Mouse (Mus musculus) kidney, adult 2 months (tissue): ENCODE measurements around the gene Arl4a. TPM values are rescaled to one million over a fixed set of nuclear protein-coding genes. Genes with fewer than 3 reads are reported as not detected.

Source experiments
- DNase-seq: peaks from one replicate; pipeline ENCODE4 v3.0.0; 2021
- H3K27ac ChIP-seq: fragments of 200-500 bp; 2 replicates; pipeline ENCODE4 v1.5.1; 2012; ENCODE audit warnings: low read depth, low read length, control low read depth, inconsistent platforms; ENCODE audit not compliant: insufficient read depth
- H3K27me3 ChIP-seq: fragments of 200-500 bp; replicated peaks from 2 replicates; pipeline ENCODE4 v1.6.1; 2012; ENCODE audit warnings: mild to moderate bottlenecking, moderate library complexity, low read length, inconsistent platforms; ENCODE audit not compliant: control insufficient read depth, insufficient read depth
- H3K36me3 ChIP-seq: fragments of 200-500 bp; 2 replicates; pipeline ENCODE4 v1.6.1; 2012; ENCODE audit warnings: mild to moderate bottlenecking, moderate library complexity, low read length, inconsistent platforms; ENCODE audit not compliant: control insufficient read depth, insufficient read depth
- H3K4me1 ChIP-seq: fragments of 200-500 bp; 2 replicates; pipeline ENCODE4 v1.6.1; 2011; ENCODE audit warnings: low read length; ENCODE audit not compliant: control insufficient read depth, insufficient read depth
- H3K4me3 ChIP-seq: fragments of 200-500 bp; 2 replicates; pipeline ENCODE4 v1.5.1; 2011; ENCODE audit warnings: mild to moderate bottlenecking, low read depth, low read length, control low read depth; ENCODE audit not compliant: insufficient read depth
- CTCF ChIP-seq: fragments of 200-500 bp; conservative IDR thresholded peaks from 2 replicates; pipeline ENCODE4 v1.5.1; 2011; ENCODE audit warnings: low read depth, mild to moderate bottlenecking, control low read depth, low read length, moderate library complexity, mixed read lengths; ENCODE audit not compliant: insufficient read depth, insufficient read length
- POLR2A ChIP-seq: fragments of 200-500 bp; IDR thresholded peaks from one replicate; pipeline ENCODE4 v1.6.1; 2011; ENCODE audit warnings: low read depth, low read length, control low read depth
- WGBS: fragments of 180-500 bp; shearing (Covaris S2); methylation state at CpG from one replicate; pipeline ENCODE4 v1.1.7; 2018; 5-methylcytosine and 5-hydroxymethylcytosine counted together
- polyA plus RNA-seq: library from polyadenylated mRNA; depleted of rRNA; stranded (reverse); fragments of >200 nt; gene quantifications from 2 replicates; pipeline ENCODE4 v1.2.3, GENCODE M21; 2012

The Arl4a gene
- polyA plus RNA-seq, 1 experiment, result 12.4 TPM

DNA sequence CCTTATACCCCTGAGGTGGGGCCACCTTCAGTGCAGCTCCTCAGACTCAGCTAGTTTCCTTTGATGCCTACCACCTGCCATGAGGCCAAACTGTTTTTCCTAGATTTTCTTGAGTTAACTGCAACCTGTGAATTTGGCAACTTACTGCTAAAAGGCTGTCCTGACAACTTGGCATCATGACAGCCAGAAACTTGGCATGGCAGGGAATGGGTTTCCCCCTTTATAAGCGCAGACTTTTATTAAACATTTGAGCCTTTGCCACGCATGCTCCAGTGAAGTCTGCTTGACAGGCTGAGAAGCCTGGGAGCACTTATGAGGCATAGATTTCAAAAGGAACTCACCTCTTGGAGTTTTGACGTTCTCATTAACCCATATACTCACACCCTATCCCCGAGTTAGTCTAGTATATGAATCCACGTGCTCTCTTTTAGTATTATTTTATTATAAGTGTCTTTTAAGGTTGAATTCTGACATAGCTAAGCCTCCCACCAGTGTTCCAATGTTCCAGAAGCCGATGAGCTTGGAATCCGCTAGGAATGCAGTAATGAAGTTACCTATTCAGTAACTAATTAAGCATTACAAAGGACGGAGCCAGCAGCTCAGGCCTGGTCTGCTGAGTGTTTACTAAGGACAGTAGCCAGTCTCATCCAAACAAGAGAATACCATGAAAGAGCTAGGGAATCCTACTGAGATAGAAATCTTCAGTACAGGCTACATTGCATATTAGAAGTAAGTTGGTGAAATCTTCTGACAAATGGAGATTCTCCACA lies 6.2 kb upstream of the Arl4a start:
- H3K27ac ChIP-seq, result no peak overlapping the region
- WGBS, result 41% methylated on average over 8 of the region's 8 CpGs
- TF ChIP-seq CTCF (no peak), POLR2A (no peak)
- H3K27me3 ChIP-seq, result no peaks in the 10 kb centered on the region
- no peak overlapping the region for H3K4me3 ChIP-seq
- H3K4me1 ChIP-seq, result peaks cover 6% of the 10 kb centered on the region; the same call in 1 of the 2 replicates
- DNase-seq, result peak; percentile 44
- no peaks in the 10 kb centered on the region for H3K36me3 ChIP-seq

DNA sequence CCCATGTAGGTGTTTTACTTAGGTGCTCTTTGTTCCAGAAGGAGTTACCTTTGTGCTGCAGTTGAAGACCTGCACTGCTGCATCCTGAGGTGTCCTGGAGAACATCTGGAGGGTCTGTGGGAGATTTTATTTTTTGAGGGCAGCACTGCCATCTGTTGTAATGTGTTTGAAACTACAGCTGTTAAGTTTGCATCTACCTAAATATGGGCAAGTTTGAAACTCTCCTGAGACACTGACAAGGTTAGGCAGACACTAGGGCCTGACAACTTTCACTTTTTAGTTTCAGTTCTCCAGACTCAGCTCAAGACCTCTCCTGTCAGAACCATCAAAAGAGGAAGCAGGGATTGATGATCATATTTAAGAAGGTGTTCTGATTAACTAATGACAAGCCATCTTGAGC lies 2.2 kb upstream of the Arl4a start:
- H3K36me3 ChIP-seq, result no peaks in the 10 kb centered on the region
- DNase-seq, result peak; percentile 49
- TF ChIP-seq POLR2A, result no peak
- peak; percentile 36 for TF ChIP-seq CTCF
- H3K27me3 ChIP-seq, result no peaks in the 10 kb centered on the region
- peaks cover 12% of the 10 kb centered on the region for H3K4me1 ChIP-seq
- H3K4me3 ChIP-seq, result no peak overlapping the region
- H3K27ac ChIP-seq, result no peak overlapping the region

DNA sequence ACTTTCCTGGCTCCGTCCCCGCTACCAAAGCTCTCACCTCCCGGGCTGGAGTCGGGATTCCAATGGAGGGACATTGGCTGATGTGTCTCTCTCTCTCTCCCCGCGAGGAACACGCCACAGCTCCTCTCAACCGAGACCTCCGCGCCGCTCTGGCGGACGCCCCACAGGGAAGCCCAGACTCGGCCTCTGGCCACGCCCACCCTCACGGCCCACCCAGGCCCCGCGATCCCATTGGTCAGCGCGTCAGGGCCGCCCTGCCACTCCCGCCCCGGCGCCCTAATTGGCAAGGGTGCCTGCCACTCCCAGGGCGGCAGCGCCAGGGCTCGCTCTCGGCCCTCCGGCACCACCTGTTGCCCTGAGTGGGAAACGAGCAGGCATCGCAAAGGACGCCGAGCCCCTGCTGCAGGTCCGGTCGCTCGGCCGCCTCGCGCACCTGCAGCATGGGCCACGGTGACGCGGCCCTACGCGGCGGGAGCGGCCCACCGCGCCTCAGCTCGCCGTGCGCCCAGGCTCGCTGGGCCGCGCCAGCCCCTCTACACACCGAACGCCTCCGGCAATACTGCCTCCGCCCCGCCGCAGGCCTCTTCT lies 505 bp downstream of the Arl4a start:
- H3K27ac ChIP-seq, result peak overlapping the region; percentile 86
- peak overlapping the region; percentile 92 for H3K4me3 ChIP-seq
- TF ChIP-seq CTCF, result peak; percentile 78
- peak; percentile 97 for TF ChIP-seq POLR2A
- WGBS, result under 1% methylated on average over 60 of the region's 60 CpGs
- peaks cover 7% of the 10 kb centered on the region for H3K4me1 ChIP-seq
- H3K27me3 ChIP-seq, result no peaks in the 10 kb centered on the region
- peak; percentile 99 for DNase-seq
- H3K36me3 ChIP-seq, result no peaks in the 10 kb centered on the region

DNA sequence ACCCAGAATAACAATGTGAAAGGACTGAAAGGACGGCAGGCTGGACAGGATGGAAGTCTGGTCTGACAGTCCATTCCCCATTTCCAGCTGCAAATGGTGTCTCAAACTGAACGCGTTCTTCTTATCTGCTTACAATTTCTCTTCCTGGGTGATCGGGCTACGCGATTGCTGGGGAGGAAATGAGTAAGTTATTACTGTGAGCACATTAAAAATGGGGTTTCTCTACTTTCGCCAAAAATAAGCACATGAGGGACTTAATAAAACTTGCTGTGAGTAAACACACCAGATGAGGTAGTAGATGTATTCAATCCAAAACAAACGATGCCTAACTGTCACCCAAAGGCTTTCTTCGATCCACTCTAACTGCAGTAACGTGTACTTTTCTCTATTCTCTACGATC lies 1.2 kb downstream of the Arl4a start:
- no peaks in the 10 kb centered on the region for H3K27me3 ChIP-seq
- H3K4me1 ChIP-seq, result peaks cover 7% of the 10 kb centered on the region
- TF ChIP-seq CTCF (no peak), POLR2A (no peak)
- peak overlapping the region; percentile 86 for H3K27ac ChIP-seq
- peak; percentile 36 for DNase-seq
- no peaks in the 10 kb centered on the region for H3K36me3 ChIP-seq
- 1% methylated on average over 11 of the region's 11 CpGs for WGBS
- peak overlapping the region; percentile 92 for H3K4me3 ChIP-seq

DNA sequence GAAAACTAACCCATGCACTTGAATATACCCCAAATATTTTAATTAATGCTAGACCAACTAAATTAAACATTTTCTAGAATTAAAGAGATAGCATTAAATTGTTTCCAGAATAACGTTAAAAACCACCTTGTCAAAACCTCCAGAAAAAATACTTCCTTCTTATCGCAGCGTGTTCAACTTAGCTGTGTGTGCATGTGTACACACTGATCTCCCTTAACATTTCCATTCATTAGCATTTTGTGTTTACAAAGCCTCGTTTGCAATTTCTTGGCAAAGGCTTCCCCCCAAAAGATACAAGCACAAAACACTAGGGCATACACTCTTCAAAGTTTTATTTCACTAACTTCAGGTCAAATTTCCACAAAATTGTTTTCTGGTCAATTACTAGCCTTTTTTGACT lies 2.3 kb downstream of the Arl4a start:
- Histone ChIP-seq H3K36me3 (no peaks in the 10 kb centered on the region), H3K27ac (no peak overlapping the region), H3K4me3 (no peak overlapping the region), H3K27me3 (no peaks in the 10 kb centered on the region), H3K4me1 (peaks cover 7% of the 10 kb centered on the region)
- 39% methylated on average over 4 of the region's 4 CpGs for WGBS
- TF ChIP-seq CTCF, result no peak
- no peak for TF ChIP-seq POLR2A
- no peak for DNase-seq

DNA sequence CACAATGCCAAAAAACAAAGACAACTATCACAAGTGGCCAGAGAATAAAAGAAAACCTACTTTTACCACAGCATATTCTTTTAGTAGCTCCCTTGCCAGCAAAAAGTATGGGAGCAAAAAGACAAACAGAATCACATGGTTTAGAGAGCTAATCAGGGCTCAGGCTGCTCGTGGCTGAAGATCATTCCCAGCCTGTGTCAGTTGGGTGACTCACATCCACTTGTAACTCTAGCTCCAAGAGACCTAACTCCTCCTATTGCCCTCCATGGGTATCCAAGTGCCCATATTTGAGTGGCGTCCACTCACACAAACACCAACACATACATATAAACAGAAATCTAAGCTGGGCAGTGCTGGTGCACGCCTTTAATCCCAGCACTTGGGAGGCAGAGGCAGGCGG lies 8.6 kb downstream of the Arl4a start:
- DNase-seq, result no peak
- TF ChIP-seq POLR2A (no peak), CTCF (no peak)
- H3K27me3 ChIP-seq, result no peaks in the 10 kb centered on the region
- H3K4me1 ChIP-seq, result no peaks in the 10 kb centered on the region
- no peak overlapping the region for H3K4me3 ChIP-seq
- H3K27ac ChIP-seq, result no peak overlapping the region
- no peaks in the 10 kb centered on the region for H3K36me3 ChIP-seq
- WGBS, result 81% methylated on average over 4 of the region's 4 CpGs

DNA sequence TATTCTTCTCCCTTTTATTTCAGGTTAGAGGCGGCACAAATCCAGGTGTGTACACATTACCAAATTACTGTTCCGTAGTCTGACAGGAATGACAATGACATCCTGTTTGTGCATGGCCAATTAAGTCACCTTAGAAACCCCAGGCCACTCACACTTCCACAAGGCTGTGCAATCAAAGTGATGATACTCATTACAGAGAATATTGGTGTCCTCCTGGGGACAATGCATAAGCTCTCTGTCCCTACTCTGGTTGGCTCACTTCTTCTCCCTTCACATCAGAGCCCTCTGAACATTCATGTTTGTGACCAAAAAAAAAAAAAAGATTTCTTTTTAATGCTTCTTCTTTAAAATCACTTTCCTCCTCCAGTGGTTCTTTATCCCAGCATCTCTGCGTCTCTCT lies 10.0 kb downstream of the Arl4a start:
- no peak overlapping the region for H3K27ac ChIP-seq
- DNase-seq, result no peak
- WGBS, result 91% methylated on average over 3 of the region's 3 CpGs
- TF ChIP-seq POLR2A (no peak), CTCF (no peak)
- no peaks in the 10 kb centered on the region for H3K27me3 ChIP-seq
- no peak overlapping the region for H3K4me3 ChIP-seq
- H3K4me1 ChIP-seq, result no peaks in the 10 kb centered on the region
- no peaks in the 10 kb centered on the region for H3K36me3 ChIP-seq

DNA sequence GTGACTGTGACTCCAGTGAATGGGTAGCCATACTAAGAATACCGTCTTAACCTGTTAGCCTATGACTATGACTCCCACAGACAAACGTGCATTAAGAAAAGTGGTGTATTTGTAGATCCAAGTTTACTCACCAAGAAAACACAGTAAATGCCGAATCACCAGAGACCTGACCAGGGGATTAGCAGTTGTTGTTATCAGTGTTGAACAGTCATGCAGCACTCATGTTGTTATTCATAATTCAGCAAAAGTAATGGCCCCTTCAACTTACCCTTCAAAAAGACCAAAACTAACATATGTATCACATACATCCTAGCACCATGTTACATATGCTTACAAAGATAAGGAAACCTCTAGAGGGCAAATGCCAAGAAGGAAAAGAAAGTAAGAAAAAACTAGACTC lies 10.4 kb downstream of the Arl4a start:
- no peak overlapping the region for H3K27ac ChIP-seq
- H3K4me1 ChIP-seq, result no peaks in the 10 kb centered on the region
- no peaks in the 10 kb centered on the region for H3K36me3 ChIP-seq
- 79% methylated on average over 3 of the region's 3 CpGs for WGBS
- TF ChIP-seq CTCF, result no peak
- no peak for TF ChIP-seq POLR2A
- no peak overlapping the region for H3K4me3 ChIP-seq
- DNase-seq, result no peak
- no peaks in the 10 kb centered on the region for H3K27me3 ChIP-seq
